26 mouse cellular contexts compared by ENCODE assay signal in the genomic region with DNA sequence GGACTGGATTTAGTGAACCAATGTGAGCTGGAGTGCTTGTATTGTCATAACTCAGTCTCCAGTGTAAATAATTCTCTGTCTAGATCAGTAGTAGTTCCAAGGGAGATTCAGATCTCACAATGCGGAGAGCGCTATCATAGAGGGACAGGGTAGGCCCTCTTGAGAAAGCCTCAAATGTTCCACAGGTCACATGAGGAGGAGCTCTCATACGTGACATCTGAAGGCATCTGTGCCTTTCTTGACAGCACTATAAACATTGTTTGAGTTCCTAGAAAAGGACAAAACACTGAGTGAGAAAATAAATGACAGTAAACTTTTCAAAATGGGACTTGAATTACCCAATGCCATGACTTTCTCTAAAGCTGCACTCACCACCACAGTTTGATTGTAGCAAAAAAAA. TPM values are rescaled to one million over a fixed set of nuclear protein-coding genes. Genes with fewer than 3 reads are reported as not detected.
DNase-seq lines count a peak whose midpoint lies in the region; ATAC-seq and TF ChIP-seq lines count a peak whose summit lies in the region.
"Had no signal": no experiment of that assay in that cellular context is flagged by ENCODE, and none has a peak within 500 bp of the region (broad histone marks: within the 10 kb centered on the region; RNA-seq: fewer than 3 reads in every experiment).

No protein-coding gene starts in this region.

- H3K9me3 ChIP-seq in lung, embryonic 14.5 days (ENCODE audit: low read depth, low read length) = no peaks in the 10 kb centered on the region
- H3K9me3 ChIP-seq in lung, embryonic 16.5 days (ENCODE audit: control insufficient read depth, low read length) = no peaks in the 10 kb centered on the region
- H3K9me3 ChIP-seq: embryonic facial prominence, embryonic 10.5 days; embryonic facial prominence, embryonic 12.5 days; forebrain, embryonic 13.5 days; forebrain, embryonic 15.5 days; G1E had no signal

- no peaks in the 10 kb centered on the region for H3K27me3 ChIP-seq in lung, embryonic 14.5 days (ENCODE audit: insufficient read depth, low read length)
- H3K27me3 ChIP-seq in lung, embryonic 16.5 days (ENCODE audit: control insufficient read depth, insufficient read depth, low read depth, low read length) = no peaks in the 10 kb centered on the region
- H3K27me3 ChIP-seq: embryonic facial prominence, embryonic 12.5 days; forebrain, embryonic 13.5 days; forebrain, embryonic 15.5 days had no signal

- H3K36me3 ChIP-seq in lung, embryonic 14.5 days (ENCODE audit: insufficient read depth) = no peaks in the 10 kb centered on the region
- no peaks in the 10 kb centered on the region for H3K36me3 ChIP-seq in lung, embryonic 16.5 days (ENCODE audit: control insufficient read depth, insufficient read depth, low read length)
- H3K36me3 ChIP-seq: embryonic facial prominence, embryonic 10.5 days; embryonic facial prominence, embryonic 12.5 days; forebrain, embryonic 15.5 days; G1E had no signal

- H3K4me1 ChIP-seq in lung, embryonic 14.5 days (ENCODE audit: insufficient read depth) = no peaks in the 10 kb centered on the region; the same call in 1 of the 2 replicates
- H3K4me1 ChIP-seq in lung, embryonic 16.5 days (replicated peaks; ENCODE audit: control insufficient read depth, insufficient read depth, low read length) = peaks cover 13% of the 10 kb centered on the region
- H3K4me1 ChIP-seq: embryonic facial prominence, embryonic 12.5 days; forebrain, embryonic 13.5 days; forebrain, embryonic 15.5 days had no signal

- ATAC-seq in lung, embryonic 14.5 days (ENCODE audit: insufficient read depth) = no peak
- ATAC-seq in lung, embryonic 16.5 days (ENCODE audit: low read depth) = peak; percentile 75
- ATAC-seq: activated CD4-positive, CD25-positive, alpha-beta regulatory T cell, adult 4 months; CD4-positive, CD25-positive, alpha-beta regulatory T cell, adult 4 months; forebrain, embryonic 13.5 days; forebrain, embryonic 15.5 days; Patski had no signal

- no peak overlapping the region for H3K4me3 ChIP-seq in lung, embryonic 14.5 days (ENCODE audit: low read depth, low read length)
- H3K4me3 ChIP-seq in lung, embryonic 16.5 days (ENCODE audit: low read length) = no peak overlapping the region
- H3K4me3 ChIP-seq: embryonic facial prominence, embryonic 10.5 days; embryonic facial prominence, embryonic 12.5 days; forebrain, embryonic 13.5 days; forebrain, embryonic 15.5 days had no signal

- no peak for TF ChIP-seq CTCF in lung, embryonic 14.5 days (IDR thresholded peaks at IDR 0.05; ENCODE audit: low read depth)

- DNase-seq in lung, embryonic 14.5 days = peak; percentile 42
- no peak for DNase-seq in lung, postnatal 4 days
- no peak for DNase-seq in lung, postnatal 25 days (ENCODE audit: low spot score)
- peak; percentile 22 for DNase-seq in lung, postnatal 36 days
- DNase-seq in lung, postnatal 14 days = no peak
- DNase-seq: adrenal gland, adult 8-10 months; adrenal gland, postnatal 14 days; adrenal gland, postnatal 36 days; B cell, adult 2 months; cerebellum, adult 11-12 months; cerebellum, adult 2 months; cerebellum, adult 9-10 months; cerebellum, postnatal 10 days; cerebellum, postnatal 25 days had no signal

- peak overlapping the region; percentile 16; the same call in 1 of the 2 replicates for H3K27ac ChIP-seq in lung, embryonic 14.5 days (ENCODE audit: low read depth)
- H3K27ac ChIP-seq in lung, embryonic 16.5 days (ENCODE audit: low read length) = peak overlapping the region; percentile 32; the same call in 1 of the 2 replicates
- H3K27ac ChIP-seq: embryonic facial prominence, embryonic 10.5 days; embryonic facial prominence, embryonic 12.5 days; forebrain, embryonic 13.5 days; forebrain, embryonic 15.5 days had no signal

- WGBS in lung, embryonic 14.5 days = 48% methylated on average over 3 of the region's 3 CpGs
- WGBS in lung, embryonic 16.5 days = 64% methylated on average over 3 of the region's 3 CpGs

- no peak overlapping the region for H3K4me2 ChIP-seq in lung, embryonic 14.5 days
- H3K4me2 ChIP-seq in lung, embryonic 16.5 days (ENCODE audit: low read depth, low read length) = no peak overlapping the region
- H3K4me2 ChIP-seq: embryonic facial prominence, embryonic 12.5 days; forebrain, embryonic 13.5 days; forebrain, embryonic 15.5 days had no signal

- no peak overlapping the region for H3K9ac ChIP-seq in lung, embryonic 14.5 days
- H3K9ac ChIP-seq in lung, embryonic 16.5 days (ENCODE audit: low read length) = no peak overlapping the region
- H3K9ac ChIP-seq: embryonic facial prominence, embryonic 12.5 days; forebrain, embryonic 13.5 days; forebrain, embryonic 15.5 days had no signal

RNA-seq across cellular contexts. Expression of gene Rapgef2, which starts 8.4 kb away (rescaled TPM):
- polyA plus RNA-seq in lung, embryonic 14.5 days (2014; fragmentation: Nextera tagmentation; extraction: Ambion mirVana) = 8.7 and 10.1 TPM in 2 replicates
- polyA plus RNA-seq in lung, embryonic 16.5 days (2015; fragmentation: Nextera tagmentation; extraction: Ambion mirVana) = 5.1 and 6.0 TPM in 2 replicates

RNA-seq across cellular contexts. Expression of gene Gm17359, which starts 41.8 kb away (rescaled TPM):
- polyA plus RNA-seq in lung, embryonic 14.5 days (2014; fragmentation: Nextera tagmentation; extraction: Ambion mirVana) = not detected in 2 replicates
- not detected in 2 replicates for polyA plus RNA-seq in lung, embryonic 16.5 days (2015; fragmentation: Nextera tagmentation; extraction: Ambion mirVana)
- polyA plus RNA-seq: activated CD4-positive, CD25-positive, alpha-beta regulatory T cell, adult 4 months; CD4-positive, CD25-positive, alpha-beta regulatory T cell, adult 4 months; cerebellum, adult 2 months; cortical plate, adult 2 months; embryonic facial prominence, embryonic 12.5 days; embryonic facial prominence, embryonic 14.5 days; forebrain, embryonic 11.5 days; forebrain, embryonic 13.5 days; forebrain, embryonic 15.5 days; G1E; Patski had no signal

Comparison
In these comparisons a context has a peak if more than half of its experiments do, and no peak if none do; other contexts are left out.
1. DNase-seq: peak in lung, embryonic 14.5 days (single experiment) and lung, postnatal 36 days (single experiment); none in lung, postnatal 4 days (0 of 2), lung, postnatal 25 days (single experiment) and lung, postnatal 14 days (single experiment).